Mouse (Mus musculus): Measurements from ENCODE around the gene Synpo2. TPM values are rescaled to one million over a fixed set of nuclear protein-coding genes. Genes with fewer than 3 reads are reported as not detected.
A peak's percentile ranks its signal among the peaks of the same experiment; 100 is the strongest.

Synpo2 gene
- total RNA-seq, 2 experiments from 2014 or later, result 0.04 TPM

DNA sequence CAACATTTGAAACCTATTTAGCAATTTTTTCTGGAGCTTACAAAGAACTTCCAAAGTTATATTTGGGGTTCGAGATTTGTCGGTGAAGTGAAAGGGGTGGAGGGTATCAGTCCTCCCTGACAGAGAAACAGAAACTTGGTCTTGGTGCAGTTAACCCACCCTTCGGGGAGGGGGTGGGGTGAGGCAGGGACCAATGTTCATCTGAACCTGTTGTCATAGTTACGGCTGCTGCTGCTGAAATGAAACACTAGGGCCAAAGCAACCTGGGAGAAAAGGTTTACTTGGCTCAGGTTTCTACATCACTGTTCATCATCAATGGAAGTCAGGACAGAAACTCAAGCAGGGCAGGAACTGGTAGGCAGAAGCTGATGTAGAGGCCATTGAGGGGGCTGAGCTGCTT lies 66.6 kb downstream of the Synpo2 start:
- ATAC-seq (ENCODE audit: poor library complexity, severe bottlenecking), result no peak

DNA sequence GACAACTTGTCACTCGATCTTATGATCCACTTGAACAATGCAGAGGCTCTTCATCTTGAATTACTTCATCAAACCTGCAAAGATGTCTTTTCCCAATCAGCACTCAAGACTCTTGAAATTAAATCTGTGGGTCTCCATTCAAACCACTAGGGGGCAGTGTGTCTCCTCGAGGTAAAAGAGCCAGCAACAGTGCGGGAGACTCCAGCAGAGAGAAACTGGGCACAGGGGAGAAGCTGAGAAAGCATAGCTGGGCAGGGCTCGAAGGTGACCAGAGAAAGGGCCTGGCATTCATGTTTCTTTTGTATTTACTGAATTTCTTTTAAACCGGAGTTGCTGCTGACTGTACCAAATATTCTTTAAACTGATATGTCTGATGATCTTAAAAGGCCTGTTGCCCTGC lies 67.1 kb downstream of the Synpo2 start:
- peak; percentile 81 for ATAC-seq (ENCODE audit: poor library complexity, severe bottlenecking)

DNA sequence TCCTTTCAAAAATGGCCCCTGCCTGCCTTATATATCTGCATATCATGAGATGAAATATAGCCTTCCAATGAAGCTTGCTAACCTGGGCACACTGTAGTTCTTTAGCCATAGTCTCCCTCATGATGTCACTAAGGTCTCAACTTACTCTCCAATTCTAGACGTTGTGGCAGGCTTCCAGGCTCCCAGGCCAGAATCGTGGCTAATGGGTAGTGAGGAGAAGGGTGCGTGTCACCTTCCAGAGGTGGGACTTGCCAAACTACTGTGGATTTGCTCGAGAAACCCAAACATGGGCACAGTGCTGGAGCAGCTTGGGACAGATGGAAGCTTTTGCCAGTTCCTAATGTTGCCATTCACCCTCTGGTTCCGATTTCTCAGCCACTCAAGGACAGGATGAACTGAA lies 69.5 kb downstream of the Synpo2 start:
- no peak for ATAC-seq (ENCODE audit: poor library complexity, severe bottlenecking)

- ATAC-seq (ENCODE audit: poor library complexity, severe bottlenecking), result 0 out of 2 replicates have a peak, but pooled peaks have one; percentile 10
Observed at GRCm38 (mm10) chr3:123164183-123164582, 71.8 kb downstream of the Synpo2 start.

DNA sequence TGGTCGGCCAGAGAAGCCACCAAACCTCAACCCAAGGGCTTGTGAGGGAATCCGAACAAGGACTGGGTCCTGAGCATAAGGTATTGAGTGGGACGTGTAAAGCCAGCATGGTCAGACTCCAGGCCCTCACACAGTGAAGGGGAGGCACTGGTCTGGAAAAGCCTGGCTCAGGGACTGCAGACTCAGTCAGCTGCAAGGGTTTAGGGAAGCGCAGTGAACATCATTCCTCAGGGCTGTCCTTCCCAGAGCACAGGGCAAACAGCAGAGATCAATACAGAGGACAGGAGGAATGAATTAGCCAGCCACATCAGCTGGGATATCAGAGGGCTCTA lies 72.8 kb downstream of the Synpo2 start:
- no peak for ATAC-seq (ENCODE audit: poor library complexity, severe bottlenecking)

- no peak for ATAC-seq (ENCODE audit: poor library complexity, severe bottlenecking)
Observed at GRCm38 (mm10) chr3:123162289-123163191, 73.4 kb downstream of the Synpo2 start.

DNA sequence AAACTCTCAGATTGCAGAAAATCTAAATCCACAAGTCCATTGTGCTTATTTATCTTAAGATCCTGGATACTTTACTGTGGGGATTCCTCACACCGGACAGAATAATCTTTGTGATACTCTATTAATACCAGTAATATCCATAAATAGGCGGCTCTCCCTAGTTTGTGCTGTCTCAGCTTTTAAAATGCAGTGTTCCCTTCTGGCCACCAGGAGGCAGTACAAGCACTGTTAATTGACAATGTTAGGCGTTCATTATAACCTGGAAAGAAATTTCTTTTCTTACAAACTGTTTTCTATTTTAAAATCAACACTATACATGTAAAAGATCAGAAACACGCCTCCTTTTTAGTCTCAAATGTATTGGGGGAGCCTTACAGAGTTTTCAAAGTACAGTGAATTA lies 75.2 kb downstream of the Synpo2 start:
- peak; percentile 64 for ATAC-seq (ENCODE audit: poor library complexity, severe bottlenecking)

DNA sequence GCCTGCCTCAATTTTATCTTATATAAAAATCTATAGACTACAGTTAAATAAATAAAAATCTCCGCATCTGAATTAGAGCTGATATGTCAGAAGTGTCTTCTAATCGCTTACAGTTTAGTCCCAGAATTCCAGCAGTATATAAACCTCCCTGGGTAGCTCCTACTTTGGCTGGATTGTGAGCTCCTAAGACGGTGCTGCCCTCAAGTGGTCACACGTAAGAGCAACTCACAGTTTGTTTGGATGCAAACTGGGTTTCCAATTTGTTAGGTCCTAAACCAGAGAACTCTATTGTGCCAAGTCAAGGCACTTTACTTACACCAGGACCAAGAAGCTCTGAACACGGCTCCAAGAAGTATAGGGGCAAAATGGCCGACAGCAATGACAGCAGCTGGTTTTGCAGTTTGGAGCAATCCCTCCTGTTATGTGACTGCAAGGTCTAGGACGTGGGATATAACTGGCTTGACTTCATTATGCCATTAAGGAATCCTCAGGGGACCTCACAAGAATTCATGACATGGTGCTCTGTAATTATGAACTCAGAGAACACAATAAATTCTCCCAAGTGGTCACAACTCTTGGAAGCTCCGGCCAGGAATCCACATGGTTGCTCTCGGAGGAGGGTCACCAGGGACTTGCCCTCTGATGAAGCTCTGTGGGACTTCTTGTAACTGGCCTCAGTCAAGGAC lies 76.7 kb downstream of the Synpo2 start:
- ATAC-seq (ENCODE audit: poor library complexity, severe bottlenecking), result peak; percentile 65

- no peak for ATAC-seq (ENCODE audit: poor library complexity, severe bottlenecking)
Observed at GRCm38 (mm10) chr3:123158579-123158978, 77.4 kb downstream of the Synpo2 start.

GRCm38 (mm10) chr3:123153337-123153736 lies 82.6 kb downstream of the Synpo2 start:
- no peak for ATAC-seq (ENCODE audit: poor library complexity, severe bottlenecking)

DNA sequence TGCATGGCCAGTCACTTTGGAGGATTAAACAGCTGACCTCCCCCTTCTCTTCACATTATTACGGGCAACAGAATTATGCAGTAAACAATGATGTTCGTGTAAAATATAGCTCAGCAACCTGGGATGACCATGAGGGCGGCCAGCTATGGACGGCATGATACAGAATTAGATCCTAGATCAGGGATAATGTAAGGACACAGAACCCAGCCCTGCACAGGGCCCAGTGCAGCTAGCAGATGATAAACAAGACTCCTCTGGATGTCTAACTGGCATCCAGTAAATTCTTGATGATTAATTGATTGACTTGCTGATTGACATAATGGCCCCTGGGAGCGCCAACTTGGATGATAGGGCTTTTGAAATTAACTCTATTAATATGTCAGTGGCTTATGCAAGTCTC lies 83.0 kb downstream of the Synpo2 start:
- no peak for ATAC-seq (ENCODE audit: poor library complexity, severe bottlenecking)

- peak; percentile 79 for ATAC-seq (ENCODE audit: poor library complexity, severe bottlenecking)
Observed at GRCm38 (mm10) chr3:123150523-123151135, 85.3 kb downstream of the Synpo2 start.

- peak; percentile 79 for ATAC-seq (ENCODE audit: poor library complexity, severe bottlenecking)
Observed at GRCm38 (mm10) chr3:123149380-123150162, 86.4 kb downstream of the Synpo2 start.

DNA sequence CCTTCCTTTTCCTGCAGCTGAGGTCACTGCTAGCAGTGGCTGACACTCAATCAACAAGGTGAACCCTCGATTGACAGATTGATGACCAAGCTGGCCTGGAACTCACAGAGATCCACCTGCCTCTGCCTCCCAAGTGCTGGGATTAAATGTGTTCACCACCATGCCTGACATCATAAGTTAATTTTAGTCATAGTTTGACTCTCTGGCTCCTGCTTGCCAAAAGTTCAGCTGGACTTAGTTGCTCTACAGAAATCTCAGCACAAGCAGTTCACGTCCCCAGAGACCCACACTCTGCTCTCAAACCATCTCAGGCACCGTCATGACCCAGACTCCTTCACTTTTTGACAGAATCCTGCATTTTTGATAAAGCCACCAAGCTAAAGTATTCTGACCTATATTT lies 87.3 kb downstream of the Synpo2 start:
- no peak for ATAC-seq (ENCODE audit: poor library complexity, severe bottlenecking)

GRCm38 (mm10) chr3:123146557-123146956 lies 89.4 kb downstream of the Synpo2 start:
- no peak for ATAC-seq (ENCODE audit: poor library complexity, severe bottlenecking)

DNA sequence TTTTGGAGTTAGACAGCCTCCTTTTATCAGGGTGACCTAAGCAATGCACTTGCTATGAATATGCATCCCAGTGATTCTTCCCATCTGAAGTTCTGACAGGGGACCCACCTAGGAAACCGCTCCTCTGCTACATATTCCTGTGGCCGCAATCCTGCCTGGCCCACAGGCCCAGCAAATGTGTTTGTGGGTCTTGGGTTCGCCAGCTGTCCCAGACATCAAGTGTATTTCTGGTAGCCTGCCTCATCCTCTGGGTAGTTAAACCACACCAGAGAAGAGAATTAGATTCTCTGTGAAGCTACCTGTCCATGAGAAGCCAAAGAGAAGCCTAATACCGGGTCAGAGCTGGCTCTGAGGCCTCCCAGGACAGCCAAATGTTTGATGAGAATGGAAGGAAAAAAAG lies 90.0 kb downstream of the Synpo2 start:
- no peak for ATAC-seq (ENCODE audit: poor library complexity, severe bottlenecking)

DNA sequence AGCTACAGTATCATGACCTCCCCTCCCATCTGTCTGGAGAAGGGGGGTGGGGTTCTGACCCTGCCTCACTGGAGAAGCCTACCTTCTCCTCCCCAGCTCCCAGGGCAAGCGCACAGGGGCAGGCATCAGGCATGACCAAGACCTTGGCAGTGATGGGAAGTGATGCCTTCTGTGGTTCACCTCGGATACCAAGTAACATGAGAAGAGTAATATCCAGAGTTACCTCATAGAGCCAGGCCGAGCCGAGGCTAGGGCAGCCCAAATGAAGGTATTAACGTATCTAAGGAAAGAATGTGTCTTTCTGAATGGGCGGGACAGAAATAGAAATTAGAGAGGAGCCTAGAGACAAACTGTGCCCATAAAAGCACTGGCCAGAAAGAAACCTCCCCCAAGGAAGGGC lies 92.5 kb downstream of the Synpo2 start:
- peak; percentile 73 for ATAC-seq (ENCODE audit: poor library complexity, severe bottlenecking)

- ATAC-seq (ENCODE audit: poor library complexity, severe bottlenecking), result no peak
Observed at GRCm38 (mm10) chr3:123142298-123142697, 93.7 kb downstream of the Synpo2 start.

- peak; percentile 44; the same call in 1 of the 2 replicates for ATAC-seq (ENCODE audit: poor library complexity, severe bottlenecking)
Observed at GRCm38 (mm10) chr3:123141069-123141468, 94.9 kb downstream of the Synpo2 start.

- ATAC-seq (ENCODE audit: poor library complexity, severe bottlenecking), result no peak
Observed at GRCm38 (mm10) chr3:123140134-123140533, 95.8 kb downstream of the Synpo2 start.

GRCm38 (mm10) chr3:123139619-123140018 lies 96.3 kb downstream of the Synpo2 start:
- ATAC-seq (ENCODE audit: poor library complexity, severe bottlenecking), result no peak
